Mouse (Mus musculus) retina, embryonic 14.5 days (tissue): ENCODE data around the gene Ift27.

Source experiments
- DNase-seq: peaks from one replicate; pipeline ENCODE4 v3.0.0-alpha.2; 2015; ENCODE audit warnings: low spot score

Ift27 gene

DNA sequence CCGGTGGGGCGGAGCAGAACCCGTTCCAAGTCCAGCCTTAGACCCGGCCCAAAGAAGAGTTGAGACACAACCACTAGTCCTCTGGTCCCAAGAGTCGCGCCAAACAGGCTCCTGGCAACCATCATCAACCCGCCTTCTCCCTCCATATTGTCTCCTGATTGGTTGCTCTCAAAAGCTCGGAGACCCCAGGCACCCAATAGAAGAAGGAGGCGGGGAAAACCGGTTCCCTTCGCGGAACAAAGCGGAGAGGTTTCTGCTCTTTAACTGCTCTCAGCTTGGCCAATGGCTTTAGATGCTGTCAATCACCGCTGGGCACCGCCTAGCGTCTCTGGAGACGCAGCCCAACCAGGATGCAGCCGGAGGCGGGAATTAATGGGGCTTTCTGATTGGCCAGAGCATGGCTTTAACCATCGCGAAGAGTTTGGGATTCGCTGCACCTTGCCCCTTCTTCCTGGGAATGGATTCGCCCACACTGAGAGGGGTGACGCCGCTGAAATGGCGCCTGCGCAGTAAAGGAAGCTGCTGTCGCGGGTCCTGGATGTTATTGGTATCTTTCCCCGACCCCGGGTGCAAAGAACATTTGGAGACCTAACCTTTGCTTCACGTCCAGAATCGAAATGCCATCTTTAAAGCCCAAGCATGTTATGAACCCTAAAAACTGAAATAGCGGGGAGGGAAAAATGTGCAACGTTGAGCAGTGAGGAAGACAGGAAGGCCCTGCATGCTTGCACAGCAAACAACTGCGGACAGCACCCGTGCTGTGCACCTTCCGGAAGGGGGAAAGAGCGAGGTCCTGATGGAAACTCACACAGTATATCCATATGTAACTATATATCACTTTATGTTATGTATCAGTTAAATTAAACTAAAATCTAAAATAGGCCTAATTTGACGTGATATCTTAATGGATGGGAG, at the start of gene Ift27:
Gene Ift27, minus strand, starts transcription at position 136 of the 915 bp plus-strand sequence.
- DNase-seq: peak; percentile 100

DNA sequence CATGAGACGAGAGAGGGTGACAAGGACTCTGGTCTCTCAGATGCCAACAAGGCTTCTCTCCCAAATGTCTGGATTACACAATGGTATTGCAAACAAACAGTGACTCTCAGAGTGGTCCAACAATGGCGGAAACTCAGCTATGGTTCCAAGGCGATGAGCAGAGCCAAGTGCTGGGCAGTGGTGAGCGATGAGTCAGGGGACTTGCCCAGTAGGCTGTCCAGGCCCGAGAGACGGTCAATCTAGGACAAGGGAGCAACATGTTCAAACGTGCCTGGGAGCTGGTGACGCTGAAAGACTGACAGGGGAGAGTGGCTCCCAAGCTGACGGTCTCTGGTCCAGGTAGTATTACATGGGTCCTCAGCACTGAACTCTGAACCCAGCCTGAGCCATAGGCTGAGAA, 41.4 kb upstream of the Ift27 start:
- DNase-seq: no peak

DNA sequence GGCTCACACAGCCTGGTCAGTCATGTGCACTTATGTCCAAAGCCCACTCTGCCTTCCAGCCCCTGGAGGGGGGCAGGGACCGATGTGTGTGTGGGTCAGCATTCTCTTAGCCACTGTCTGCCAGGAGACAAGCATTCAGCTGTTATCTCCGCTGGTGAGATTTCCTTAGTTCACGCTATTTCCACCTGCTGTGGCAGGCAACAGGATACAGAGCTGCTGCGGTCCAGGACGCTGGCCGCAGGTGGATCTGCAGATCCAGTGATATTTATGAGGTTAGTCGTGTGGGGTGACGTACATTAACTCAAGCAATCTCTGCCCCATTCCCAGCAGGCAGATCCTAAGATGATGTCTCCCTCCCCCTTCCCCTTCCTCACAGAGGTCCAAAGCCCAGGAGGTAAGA, 37.5 kb upstream of the Ift27 start:
- no peak for DNase-seq

DNA sequence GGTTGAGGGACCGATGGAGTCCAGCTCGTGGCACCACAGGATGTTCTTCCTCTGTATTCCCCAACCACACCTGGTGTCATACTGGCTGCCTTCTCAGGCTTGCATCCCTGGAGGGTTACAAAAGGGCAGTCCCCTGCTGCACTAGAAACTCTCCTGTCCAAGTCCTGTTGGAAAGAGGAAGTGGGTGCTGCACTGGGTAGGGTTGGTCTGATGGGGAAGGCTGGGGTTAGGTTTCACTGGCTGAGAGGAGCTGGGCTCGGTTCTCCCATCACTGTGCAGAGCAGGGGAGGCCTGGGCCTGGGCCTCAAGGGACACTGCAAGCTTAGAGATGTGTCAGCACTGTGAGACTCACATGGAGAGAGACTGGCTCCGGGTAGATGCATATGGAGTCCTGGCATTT, 36.3 kb upstream of the Ift27 start:
- DNase-seq: no peak

DNA sequence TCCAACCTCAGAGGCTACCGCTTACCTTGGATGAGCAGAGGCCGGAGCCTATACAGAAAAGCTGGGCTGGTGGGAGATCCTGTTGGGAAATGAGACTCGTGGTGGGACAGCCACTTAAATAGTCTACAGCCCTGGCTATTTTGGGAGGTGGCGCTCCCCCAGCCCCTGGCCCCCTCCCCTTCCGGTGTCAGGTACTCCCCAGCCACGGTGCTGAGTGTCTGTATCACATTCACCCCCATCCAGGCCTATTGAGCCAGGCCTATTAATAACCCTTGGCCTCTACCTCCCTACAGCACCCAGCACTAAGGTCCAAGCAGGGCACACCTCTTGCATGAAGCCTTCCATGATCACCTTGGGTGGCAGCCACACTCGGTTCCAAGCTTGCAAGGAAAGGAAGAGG, 32.4 kb upstream of the Ift27 start, which contains the start of gene Pvalb:
Gene Pvalb, minus strand, starts transcription at position 89 of the 400 bp plus-strand sequence.
- no peak for DNase-seq

DNA sequence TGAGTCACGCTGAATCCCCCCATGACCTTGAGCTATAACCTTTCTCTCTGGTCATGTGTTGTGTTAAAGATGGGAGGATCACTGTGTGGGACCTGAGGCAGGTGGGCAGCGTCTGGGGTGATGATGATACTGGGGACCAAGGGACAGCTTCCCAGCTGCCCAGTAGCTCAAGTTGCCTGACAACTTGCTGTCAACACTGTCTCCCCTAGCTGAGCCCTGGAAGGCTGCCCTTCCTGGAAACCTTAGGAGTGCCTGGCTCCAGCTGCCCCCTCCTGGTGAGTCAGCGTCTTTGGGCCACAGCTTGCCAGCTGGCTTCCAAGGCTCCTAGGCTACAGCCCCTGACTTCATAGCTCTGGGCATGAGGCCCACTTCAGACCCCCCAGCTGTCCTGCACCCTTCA, 31.3 kb upstream of the Ift27 start:
- DNase-seq: peak; percentile 57

DNA sequence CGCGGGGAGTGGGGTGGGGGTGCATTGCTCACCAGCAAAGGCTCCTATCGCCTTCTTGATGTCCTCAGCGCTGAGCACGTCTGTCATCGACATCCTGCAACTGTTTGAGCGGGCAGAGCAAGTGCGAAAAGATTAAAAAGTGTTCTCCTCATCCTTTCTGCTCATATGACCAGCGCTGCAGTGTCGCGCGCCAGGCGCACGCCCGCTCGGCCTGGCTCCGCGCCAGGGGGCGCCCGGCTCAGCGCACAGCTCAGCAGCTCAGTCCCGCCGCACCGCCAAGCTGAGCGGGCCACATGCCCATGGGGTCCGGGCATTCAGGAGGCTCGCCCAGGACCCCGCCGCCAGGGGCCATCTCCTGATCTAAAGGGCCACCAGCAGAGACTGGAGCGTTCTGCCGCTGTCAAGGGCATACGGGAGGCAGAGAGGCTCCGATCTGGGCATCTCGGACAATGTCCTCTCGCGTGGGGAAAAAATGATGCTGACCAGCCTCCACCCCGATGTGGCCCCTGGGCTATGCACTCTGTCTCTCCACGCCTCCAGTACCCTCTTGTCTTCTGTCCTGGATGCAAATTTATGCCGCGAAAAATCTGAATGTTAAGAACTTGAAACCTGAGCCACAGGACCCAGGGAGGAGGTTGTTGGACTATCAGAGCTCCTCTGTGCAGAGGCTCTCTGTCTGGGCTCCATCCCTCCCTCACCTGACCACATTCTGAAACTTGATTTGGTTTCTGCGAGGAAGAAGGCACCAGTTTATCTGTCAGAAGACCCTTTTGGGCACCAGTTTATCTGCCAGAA, 30.3 kb upstream of the Ift27 start:
- peak; percentile 63 for DNase-seq

DNA sequence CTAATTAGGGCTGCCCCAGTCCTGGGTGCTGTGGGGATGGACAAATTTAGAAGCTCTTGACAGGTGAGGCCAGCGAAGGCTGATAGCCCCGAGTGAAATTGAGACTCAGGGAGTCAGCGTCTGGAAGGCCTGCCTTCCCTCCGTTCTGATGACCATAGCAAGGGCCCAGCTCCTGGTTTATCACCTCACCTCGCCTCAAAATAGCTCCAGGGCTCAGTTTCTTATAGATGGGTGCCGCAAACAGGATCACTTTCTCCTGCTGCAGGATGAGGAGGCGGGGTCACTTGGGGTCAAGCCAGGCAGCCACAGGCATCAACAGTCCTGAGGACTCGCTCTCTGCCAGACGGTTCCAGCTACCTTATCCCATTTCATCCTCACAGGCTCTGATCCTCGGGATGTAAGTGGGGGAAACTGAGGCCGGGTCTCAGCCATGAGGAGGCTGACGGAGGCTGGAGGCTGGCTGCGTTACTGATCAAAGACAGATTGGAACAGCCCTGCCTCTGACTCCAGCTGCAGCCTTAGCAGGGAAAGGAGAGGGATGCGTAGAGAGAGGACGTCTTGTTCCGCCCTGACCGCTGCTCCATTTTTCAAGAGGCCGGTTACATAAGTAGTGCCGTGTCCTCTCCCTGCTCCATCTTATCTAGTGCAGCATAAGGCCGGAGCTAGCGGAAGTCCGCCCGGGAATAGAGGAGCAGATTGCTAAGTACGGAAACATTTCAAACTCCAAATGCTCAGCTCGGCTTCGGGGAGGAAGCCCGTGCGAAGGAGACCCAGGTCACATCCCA, 21.4 kb upstream of the Ift27 start:
- DNase-seq: no peak

DNA sequence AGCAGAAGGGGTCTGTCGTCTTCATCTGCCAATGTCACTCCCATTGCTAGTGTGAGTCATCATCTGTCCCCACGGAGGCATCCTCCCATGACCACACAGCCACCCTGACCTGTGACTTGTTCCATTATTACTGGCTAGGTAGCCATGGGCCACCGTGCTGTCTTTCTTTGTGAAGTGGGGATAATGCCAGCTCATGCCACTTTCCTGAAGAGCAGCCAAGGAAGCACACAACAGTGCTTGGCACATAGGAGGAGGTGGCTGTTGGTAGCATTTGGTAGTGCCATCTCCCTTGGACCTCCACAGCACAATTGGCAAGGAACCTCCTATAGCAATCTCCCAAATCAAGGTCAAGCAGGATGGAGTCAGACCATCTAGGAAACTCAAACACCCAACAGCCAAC, 20.4 kb upstream of the Ift27 start:
- no peak for DNase-seq

DNA sequence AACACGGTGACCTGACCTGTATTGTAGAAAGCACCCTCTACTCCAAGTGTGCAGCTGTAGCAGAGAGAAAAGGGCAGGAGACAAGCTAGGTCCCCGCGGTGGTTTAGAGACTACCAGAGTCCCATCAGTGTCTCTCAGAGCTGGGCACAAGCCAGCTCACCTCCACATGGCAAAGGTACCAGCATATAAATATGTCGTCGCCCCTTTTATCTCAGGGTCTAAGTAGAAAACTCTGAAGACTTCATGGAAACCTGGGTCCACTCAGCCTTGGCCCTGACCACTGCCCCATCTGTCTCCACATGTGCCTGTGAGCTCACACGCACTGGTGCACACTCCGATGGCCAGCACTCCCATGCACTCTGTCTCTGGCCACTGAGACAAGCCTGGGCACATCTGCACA, 15.7 kb upstream of the Ift27 start:
- DNase-seq: no peak

DNA sequence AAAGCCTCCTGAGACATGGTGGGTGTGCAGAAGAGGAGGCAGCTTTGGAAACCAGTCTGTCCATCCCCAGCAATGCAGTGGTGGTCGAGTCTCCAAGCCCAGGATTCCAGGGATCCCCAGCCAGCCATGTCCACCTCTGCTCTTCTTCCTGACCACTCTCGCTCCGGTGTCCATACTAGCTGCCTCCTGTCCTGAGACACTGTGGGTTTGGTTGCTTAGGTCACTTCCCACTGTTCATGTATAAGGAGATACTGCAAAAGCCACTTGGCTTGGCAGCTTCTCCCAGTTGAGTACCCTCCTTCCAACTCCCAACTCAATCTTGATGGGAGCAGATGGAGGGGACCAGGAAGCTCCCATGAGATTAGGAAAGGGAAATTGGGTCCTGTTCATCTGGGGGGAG, 14.6 kb upstream of the Ift27 start:
- no peak for DNase-seq

DNA sequence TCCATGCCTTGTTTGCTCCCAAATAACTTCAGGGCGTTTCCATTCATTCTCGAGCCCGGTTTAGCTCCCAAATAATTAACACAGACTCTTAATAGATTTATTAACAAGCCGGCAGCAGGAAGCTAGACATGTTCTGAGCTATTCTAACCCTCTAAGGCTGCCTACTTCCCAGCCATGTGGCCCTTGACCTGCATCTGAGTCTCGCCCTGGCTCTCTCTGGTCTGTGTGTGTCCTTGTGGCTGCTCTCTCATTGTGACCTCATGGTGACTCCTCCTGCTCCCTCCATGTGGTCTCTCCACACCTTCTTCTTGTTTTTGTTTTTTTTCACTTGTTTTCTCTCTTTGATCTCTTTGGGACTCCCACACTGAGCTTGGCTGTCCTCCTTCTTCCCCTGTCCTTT, 13.0 kb upstream of the Ift27 start:
- DNase-seq: no peak

DNA sequence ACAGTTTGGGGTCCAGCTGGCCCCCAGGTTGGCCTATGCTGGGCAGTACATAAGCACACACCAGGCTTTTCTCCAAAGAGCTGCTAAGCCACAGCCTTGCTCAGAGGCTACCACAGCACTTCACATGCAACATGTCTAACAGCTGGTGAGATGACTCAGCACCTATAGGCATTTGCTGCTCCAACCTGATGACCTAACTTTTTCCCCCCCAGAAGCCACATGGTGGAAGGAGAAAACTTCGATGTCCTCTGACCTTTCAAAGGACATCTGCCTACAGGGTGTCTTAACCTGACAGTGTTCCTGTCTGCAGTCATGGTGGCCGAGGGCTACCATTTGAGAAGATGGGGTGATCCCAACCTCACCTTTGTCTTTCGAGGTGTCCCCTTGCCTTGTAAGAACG, 11.7 kb upstream of the Ift27 start:
- no peak for DNase-seq

DNA sequence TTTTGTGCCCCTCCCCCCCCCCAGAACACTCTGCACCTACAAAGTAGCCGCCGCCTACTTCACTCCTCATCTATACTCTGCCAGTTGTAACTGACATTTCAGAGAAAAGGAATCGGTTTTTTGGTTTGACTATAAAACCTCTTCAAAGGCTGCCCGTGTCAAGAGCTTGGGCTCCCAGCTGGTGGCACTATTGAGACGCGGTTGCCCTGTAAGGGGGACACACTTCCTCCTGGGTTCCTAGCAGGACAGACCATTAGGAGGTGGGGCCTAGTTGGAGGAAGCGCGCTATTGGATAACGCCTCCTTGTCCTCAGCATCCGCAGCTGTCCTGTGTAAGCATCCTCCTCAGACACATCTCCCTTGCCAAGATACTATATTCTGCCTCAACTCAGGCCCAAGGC, 10.9 kb upstream of the Ift27 start:
- peak; percentile 79 for DNase-seq

DNA sequence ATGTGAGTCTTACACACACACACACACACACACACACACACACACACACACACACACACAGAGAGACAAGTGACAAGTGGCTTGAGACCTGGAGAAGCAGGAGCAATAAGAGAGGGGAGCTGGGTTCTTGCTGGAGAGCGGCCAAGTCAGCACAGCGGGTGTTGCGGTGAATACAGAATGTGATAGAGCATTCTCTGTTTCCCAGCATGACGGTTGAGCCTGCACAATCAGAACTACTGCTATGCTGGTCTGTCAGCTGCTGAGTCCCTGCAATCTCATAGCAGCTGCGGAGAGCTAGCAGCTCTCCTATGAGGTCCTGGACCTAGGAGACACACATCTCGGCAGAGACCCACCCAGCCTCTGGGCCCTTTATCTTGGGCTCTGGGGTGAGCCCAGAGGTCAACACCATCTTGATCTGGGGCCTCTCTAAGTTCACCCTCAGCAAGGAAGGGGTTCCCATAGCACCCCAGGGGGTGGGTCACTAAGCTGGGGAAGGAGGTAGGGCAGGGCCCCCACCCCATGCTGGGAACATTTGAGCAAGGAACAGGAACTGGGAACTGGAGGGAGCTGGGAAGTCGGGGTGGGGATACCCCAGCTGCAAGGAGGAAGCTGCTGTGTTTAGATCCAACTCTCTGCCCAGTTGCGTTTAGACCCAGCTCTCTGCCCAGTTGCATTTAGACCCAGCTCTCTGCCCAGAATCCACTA, 7.9 kb upstream of the Ift27 start:
- no peak for DNase-seq

DNA sequence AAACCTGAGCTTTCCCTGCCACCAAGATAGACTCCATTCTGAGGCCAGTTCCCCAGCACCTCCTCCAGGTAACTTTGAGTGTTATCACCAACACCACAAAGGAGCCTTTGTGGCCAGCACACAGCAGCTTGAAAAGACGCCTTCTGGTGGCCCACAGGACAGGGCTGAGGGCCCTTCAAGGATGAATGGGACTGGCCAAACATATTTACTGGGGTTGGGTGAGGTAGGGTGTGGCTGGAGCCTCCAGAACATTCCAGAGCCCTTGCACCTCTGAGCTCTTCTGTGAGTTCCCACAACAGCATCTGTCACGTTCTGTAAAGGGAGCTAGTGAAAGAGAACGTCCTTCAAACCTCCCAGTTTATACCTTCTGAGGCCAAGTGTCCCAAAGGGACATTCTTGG, 5.9 kb upstream of the Ift27 start:
- DNase-seq: no peak

DNA sequence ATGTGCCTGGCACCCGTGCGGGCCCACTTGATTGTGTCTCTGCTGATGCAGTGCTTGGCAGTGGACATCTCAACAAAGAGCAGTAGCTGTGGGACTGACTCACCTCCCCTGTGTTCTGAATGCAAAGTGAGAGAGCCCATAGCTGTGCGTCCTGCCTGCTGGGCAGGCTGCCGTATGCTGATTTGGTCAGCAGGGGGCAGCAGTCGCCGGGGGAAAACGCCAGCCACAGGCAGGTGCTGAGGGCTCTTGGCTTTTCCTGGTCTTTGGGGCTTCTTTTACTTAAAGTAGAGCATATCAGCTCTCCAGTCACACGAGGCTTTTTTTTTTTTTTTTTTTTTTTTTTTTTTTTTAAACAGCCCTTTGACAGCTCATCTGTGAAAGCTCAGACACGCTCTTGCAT, 4.5 kb upstream of the Ift27 start:
- peak; percentile 80 for DNase-seq

DNA sequence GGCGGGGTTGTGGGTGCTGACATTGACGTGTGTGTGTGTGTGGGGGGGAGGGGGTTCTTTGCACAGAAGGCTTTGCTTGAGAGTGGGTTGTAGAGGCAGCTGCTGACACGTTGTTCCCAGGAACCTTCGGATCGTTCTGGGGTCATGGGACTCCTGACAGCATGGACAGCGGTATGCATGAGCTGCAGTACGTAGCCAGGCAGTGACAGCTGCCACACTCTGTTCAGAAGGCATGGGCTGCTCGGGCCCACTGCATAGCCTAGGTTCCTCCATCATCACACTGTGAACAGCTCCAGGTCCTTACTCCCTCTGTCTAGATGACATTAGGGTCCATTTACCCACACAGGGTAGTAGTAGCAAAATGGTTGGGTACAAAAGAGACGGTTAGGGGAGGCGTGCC, 3.4 kb upstream of the Ift27 start:
- no peak for DNase-seq

DNA sequence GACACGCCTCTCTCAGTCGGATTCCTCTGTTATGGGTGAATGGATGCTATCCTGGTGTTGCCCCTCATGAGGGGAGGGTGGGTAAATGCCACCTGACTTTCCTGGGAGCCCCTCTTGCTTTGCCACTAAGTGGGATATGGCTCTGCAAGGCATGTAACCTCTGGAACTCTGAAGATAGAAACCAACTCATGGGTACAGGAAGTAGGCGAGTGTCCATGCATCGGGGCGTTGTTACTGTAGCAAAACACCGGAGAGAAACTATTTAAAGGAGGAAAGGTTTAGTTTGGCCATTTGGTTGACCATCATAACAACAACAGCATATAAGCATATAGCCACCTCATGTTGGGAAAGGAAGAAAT, 959 bp upstream of the Ift27 start:
- no peak for DNase-seq

DNA sequence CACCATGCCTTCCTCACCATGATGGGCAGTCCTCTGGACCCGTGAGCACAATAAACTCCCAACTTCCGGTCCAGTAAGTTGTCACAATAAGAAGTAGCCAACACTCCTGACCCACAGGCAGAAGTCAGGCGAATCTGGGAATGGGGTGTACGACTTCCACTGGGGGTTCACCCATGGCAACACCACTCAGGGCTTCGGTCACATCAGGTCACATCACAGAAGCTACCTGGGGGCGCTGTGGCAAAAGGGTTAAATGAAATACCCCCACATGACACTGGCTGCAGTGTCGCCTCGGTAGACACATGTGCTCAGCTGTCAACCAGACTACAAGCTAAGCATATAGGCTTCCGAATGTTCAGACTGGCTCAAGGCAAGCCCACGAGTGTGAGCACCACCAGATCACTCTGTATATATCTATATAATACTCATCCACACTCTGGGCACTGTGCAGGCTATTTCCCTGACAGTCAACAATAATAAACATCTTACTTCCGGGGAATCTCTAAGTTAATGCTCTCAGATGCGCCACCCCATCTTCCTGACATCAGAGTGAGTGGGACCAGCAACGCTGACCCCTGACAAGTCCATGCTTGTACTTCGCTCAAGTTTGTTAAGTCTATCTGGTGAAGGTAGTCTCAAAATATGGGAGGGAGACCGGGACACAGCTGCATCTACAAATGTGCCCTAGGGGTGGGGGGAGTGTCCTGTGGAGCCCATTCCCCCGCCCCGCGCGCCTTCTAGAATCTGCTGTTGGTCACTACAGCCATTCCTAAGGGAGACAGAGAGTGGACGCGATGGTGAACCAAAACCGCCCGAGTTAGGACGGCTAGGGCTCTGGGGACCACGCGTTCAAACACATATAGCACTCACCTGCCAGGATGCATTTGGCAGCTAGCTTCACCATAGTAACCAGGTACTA, 749 bp downstream of the Ift27 start:
- no peak for DNase-seq
